Mouse (Mus musculus): ENCODE measurements around the gene Bcor. TPM values are rescaled to one million over a fixed set of nuclear protein-coding genes. Genes with fewer than 3 reads are reported as not detected.
A peak's percentile ranks its signal among the peaks of the same experiment; 100 is the strongest.

Bcor gene
- polyA plus RNA-seq, 1 experiment from 2014 or later, result 24.6 TPM

DNA sequence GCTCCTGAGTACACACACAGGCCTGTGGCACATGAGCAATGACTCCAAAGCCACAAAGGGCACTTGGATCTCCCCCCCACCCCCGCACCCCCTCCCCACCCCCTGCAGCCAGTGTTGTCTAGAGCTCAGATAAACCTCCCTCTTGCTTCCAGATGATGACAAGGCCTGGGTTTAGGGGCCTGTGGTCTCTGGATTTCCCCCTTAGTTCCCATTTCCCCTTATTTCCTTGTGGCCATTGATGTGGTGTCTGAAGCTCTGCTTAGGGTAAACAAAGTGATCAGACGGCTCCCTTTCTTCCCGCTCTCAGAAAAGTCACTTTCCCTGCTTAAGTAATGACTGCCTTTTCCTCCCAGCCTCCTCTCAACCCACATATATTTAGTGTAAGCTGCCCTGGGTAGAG, 35.6 kb downstream of the Bcor start:
- no peak overlapping the region; the same call in 1 of the 2 replicates for H3K27ac ChIP-seq (ENCODE audit: low read depth, low read length)
- H3K27me3 ChIP-seq (ENCODE audit: control insufficient read depth, insufficient read depth, low read length), result peaks cover 38% of the 10 kb centered on the region

DNA sequence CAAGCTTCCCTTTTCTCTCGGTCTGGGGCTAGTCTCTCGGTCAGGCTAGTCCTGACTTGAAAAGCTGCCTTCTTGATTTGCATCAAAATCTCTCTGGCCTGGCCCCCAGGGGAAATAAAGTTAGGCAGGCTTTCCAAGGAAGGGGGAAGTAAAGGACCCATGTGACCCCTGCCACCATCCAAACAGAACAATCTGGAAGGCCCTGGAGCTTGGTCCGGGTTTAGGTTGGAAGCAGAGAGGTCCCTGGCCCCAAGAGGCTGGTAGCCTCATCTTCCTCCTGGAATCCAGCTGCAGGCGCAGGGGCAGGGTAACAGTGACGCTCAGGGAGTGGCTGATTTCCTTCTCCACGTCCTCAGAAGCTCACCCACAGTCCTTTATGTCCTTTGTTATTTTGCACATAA, 36.5 kb downstream of the Bcor start:
- H3K27ac ChIP-seq (ENCODE audit: low read depth, low read length), result peak overlapping the region; percentile 39
- under 1% methylated on average over 6 of the region's 6 CpGs for WGBS

More for the DNA sequence above, 35.6 kb downstream of the Bcor start:
- H3K36me3 ChIP-seq (ENCODE audit: control insufficient read depth, insufficient read depth, low read length), result no peaks in the 10 kb centered on the region
- H3K9me3 ChIP-seq (ENCODE audit: control insufficient read depth, low read length), result no peaks in the 10 kb centered on the region
- ATAC-seq (ENCODE audit: low FRiP score) (no peak), DNase-seq (ENCODE audit: low spot score) (no peak)
- H3K9ac ChIP-seq (ENCODE audit: low read depth, low read length), result no peak overlapping the region
- no peak overlapping the region for H3K4me2 ChIP-seq (replicated peaks; ENCODE audit: low read depth, low read length)
- H3K4me1 ChIP-seq (replicated peaks; ENCODE audit: control insufficient read depth, insufficient read depth, low read length), result peaks cover 6% of the 10 kb centered on the region
- no peak overlapping the region for H3K4me3 ChIP-seq (ENCODE audit: low read depth, low read length)
- WGBS, result 17% methylated on average over 3 of the region's 3 CpGs

DNA sequence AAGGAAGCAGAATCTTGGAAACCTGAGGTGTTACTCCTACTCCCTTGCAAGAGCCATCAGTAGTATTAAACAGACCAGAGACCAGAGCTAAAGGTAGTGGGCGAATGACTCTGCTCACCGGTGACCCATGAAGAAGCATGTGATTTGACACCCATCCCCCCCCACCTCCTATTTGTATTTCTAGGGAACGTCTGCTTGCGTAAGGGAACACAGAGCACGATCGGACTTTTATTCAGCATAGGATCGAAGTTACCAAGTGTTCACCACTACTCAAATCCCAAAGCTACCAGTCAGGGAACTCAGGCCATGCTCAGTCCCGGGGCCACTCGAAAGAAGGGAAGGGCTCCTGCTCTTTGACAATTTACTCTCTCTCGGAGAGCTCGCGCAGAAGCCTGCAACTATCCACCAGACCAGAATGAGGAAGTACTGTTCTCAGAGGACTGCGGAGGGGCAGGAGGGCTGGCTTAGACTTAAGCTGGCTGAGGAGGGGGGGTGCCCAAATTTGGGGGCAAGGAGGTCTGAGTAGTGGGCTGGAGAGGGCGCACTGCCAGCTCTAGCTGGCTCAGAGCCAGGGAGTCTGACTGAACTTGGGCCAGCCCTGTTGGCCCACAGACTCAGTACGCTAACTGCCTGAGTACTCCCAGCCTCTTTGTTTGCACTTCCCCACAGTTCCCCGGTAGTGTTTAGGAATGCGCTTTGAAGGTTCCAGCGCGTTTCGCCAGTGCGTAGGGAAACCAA, 37.4 kb downstream of the Bcor start:
- peak overlapping the region; percentile 11; the same call in 1 of the 2 replicates for H3K9ac ChIP-seq (ENCODE audit: low read depth, low read length)
- ATAC-seq (ENCODE audit: low FRiP score), result peak; percentile 42; the same call in 1 of the 2 replicates
- no peak overlapping the region; the same call in 1 of the 2 replicates for H3K27ac ChIP-seq (ENCODE audit: low read depth, low read length)
- H3K9me3 ChIP-seq (ENCODE audit: control insufficient read depth, low read length), result no peaks in the 10 kb centered on the region
- peaks cover 25% of the 10 kb centered on the region for H3K27me3 ChIP-seq (ENCODE audit: control insufficient read depth, insufficient read depth, low read length)
- H3K4me3 ChIP-seq (ENCODE audit: low read depth, low read length), result no peak overlapping the region
- peak overlapping the region; percentile 21 for H3K4me2 ChIP-seq (replicated peaks; ENCODE audit: low read depth, low read length)
- no peaks in the 10 kb centered on the region for H3K36me3 ChIP-seq (ENCODE audit: control insufficient read depth, insufficient read depth, low read length)
- WGBS, result 9% methylated on average over 20 of the region's 21 CpGs
- peak; percentile 55 for DNase-seq (ENCODE audit: low spot score)
- peaks cover 4% of the 10 kb centered on the region for H3K4me1 ChIP-seq (replicated peaks; ENCODE audit: control insufficient read depth, insufficient read depth, low read length)

More for the DNA sequence above, 36.5 kb downstream of the Bcor start:
- Histone ChIP-seq H3K4me1 (replicated peaks; ENCODE audit: control insufficient read depth, insufficient read depth, low read length) (peaks cover 4% of the 10 kb centered on the region), H3K27me3 (ENCODE audit: control insufficient read depth, insufficient read depth, low read length) (peaks cover 34% of the 10 kb centered on the region), H3K4me2 (replicated peaks; ENCODE audit: low read depth, low read length) (no peak overlapping the region), H3K36me3 (ENCODE audit: control insufficient read depth, insufficient read depth, low read length) (no peaks in the 10 kb centered on the region), H3K9me3 (ENCODE audit: control insufficient read depth, low read length) (no peaks in the 10 kb centered on the region), H3K4me3 (ENCODE audit: low read depth, low read length) (no peak overlapping the region), H3K9ac (ENCODE audit: low read depth, low read length) (no peak overlapping the region)
- DNase-seq (ENCODE audit: low spot score) (peak; percentile 21), ATAC-seq (ENCODE audit: low FRiP score) (no peak)

DNA sequence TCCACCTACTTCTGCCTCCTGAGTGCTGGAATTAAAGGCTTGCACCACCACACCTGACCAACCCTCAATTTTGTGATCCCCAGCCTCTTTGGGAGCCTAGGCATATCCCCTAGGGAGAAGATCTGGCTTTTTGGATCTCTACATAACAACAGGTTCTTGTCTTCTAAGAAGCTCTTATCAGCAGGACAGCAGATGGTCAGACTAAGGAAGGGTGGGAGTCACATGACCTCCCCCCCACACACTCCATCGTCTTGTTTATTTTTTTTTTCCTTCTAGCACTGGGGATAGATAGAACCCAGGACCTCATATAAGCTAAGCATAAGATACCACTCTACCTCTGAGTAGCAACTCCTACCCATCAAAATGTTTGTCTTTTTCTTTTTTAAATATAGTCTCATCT, 40.7 kb downstream of the Bcor start:
- no peak overlapping the region for H3K4me3 ChIP-seq (ENCODE audit: low read depth, low read length)
- H3K27ac ChIP-seq (ENCODE audit: low read depth, low read length), result no peak overlapping the region
- H3K9ac ChIP-seq (ENCODE audit: low read depth, low read length), result no peak overlapping the region
- no peaks in the 10 kb centered on the region for H3K36me3 ChIP-seq (ENCODE audit: control insufficient read depth, insufficient read depth, low read length)
- no peaks in the 10 kb centered on the region for H3K9me3 ChIP-seq (ENCODE audit: control insufficient read depth, low read length)
- 38% methylated on average over 1 of the region's 1 CpGs for WGBS
- ATAC-seq (ENCODE audit: low FRiP score) (no peak), DNase-seq (ENCODE audit: low spot score) (no peak)
- H3K4me1 ChIP-seq (replicated peaks; ENCODE audit: control insufficient read depth, insufficient read depth, low read length), result peaks cover 4% of the 10 kb centered on the region; the same call in 1 of the 2 replicates
- peaks cover 5% of the 10 kb centered on the region for H3K27me3 ChIP-seq (ENCODE audit: control insufficient read depth, insufficient read depth, low read length)
- no peak overlapping the region for H3K4me2 ChIP-seq (replicated peaks; ENCODE audit: low read depth, low read length)

DNA sequence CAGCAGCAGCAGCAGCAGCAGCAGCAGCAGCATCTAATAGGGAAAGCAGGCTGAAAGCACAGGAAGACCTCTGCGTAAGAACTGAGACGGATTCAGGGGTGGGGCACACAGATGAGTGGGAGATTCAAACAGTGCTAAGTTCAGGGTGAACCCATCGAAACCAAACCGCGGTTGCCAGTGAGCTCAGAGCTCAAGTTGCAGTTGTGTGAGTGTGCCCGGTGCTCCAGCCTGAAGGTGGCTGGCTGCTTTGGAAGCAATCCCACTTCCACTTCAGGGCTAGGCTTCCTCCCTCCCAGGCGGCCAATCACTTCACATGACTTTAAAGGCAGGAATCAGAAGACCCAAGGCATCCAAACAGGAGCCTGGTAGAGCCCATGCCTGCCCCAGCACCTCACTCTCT, 44.0 kb downstream of the Bcor start:
- ATAC-seq (ENCODE audit: low FRiP score) (no peak), DNase-seq (ENCODE audit: low spot score) (no peak)
- no peak overlapping the region for H3K4me3 ChIP-seq (ENCODE audit: low read depth, low read length)
- no peaks in the 10 kb centered on the region for H3K9me3 ChIP-seq (ENCODE audit: control insufficient read depth, low read length)
- no peak overlapping the region for H3K4me2 ChIP-seq (replicated peaks; ENCODE audit: low read depth, low read length)
- H3K4me1 ChIP-seq (replicated peaks; ENCODE audit: control insufficient read depth, insufficient read depth, low read length), result no peaks in the 10 kb centered on the region
- H3K27me3 ChIP-seq (ENCODE audit: control insufficient read depth, insufficient read depth, low read length), result no peaks in the 10 kb centered on the region
- WGBS, result 21% methylated on average over 7 of the region's 7 CpGs
- no peaks in the 10 kb centered on the region for H3K36me3 ChIP-seq (ENCODE audit: control insufficient read depth, insufficient read depth, low read length)
- no peak overlapping the region for H3K9ac ChIP-seq (ENCODE audit: low read depth, low read length)
- H3K27ac ChIP-seq (ENCODE audit: low read depth, low read length), result no peak overlapping the region

DNA sequence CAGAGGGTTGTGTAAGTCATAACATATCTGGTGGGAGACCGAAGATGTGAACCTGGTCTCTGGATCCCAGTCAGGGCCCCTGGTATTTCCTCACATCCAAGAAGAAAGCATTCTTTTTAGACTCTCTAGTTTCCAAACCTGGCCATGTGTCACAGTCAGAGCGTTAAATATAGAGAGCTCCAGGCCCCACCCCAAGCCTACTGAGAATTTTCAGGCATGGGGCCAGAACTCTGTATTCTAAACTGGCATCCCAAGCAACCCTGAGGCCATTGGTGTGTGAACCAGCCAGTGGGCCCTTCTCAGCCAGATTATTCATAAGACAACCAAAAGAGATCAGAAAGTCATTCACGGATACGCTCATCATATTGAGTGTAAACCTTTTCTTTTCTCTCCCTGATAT, 48.0 kb downstream of the Bcor start:
- H3K4me2 ChIP-seq (replicated peaks; ENCODE audit: low read depth, low read length), result no peak overlapping the region
- no peak overlapping the region for H3K4me3 ChIP-seq (ENCODE audit: low read depth, low read length)
- H3K9ac ChIP-seq (ENCODE audit: low read depth, low read length), result no peak overlapping the region
- H3K27ac ChIP-seq (ENCODE audit: low read depth, low read length), result no peak overlapping the region
- H3K4me1 ChIP-seq (replicated peaks; ENCODE audit: control insufficient read depth, insufficient read depth, low read length), result no peaks in the 10 kb centered on the region
- 90% methylated on average over 4 of the region's 4 CpGs for WGBS
- DNase-seq (ENCODE audit: low spot score) (no peak), ATAC-seq (ENCODE audit: low FRiP score) (no peak)
- H3K36me3 ChIP-seq (ENCODE audit: control insufficient read depth, insufficient read depth, low read length), result no peaks in the 10 kb centered on the region
- no peaks in the 10 kb centered on the region for H3K27me3 ChIP-seq (ENCODE audit: control insufficient read depth, insufficient read depth, low read length)
- no peaks in the 10 kb centered on the region for H3K9me3 ChIP-seq (ENCODE audit: control insufficient read depth, low read length)

DNA sequence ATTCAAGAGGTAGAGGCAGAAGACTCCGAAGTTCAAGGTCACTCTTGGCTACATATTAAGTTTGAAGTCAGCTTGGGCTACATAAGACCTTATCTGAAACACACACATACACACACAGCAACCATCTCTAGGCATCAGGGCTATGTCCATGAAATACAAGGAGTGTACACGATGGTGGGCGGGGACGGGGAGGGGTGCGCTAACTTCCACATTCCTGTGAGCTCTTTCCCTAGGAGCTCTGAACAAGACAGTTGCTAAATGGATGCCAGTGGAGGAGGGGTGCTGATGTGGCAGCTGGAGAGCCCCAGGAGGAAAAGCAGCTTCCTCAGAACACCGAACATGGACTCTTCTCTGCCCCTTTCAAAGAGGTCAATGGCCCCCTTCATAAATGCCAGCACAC, 49.6 kb downstream of the Bcor start:
- ATAC-seq (ENCODE audit: low FRiP score) (no peak), DNase-seq (ENCODE audit: low spot score) (no peak)
- Histone ChIP-seq H3K36me3 (ENCODE audit: control insufficient read depth, insufficient read depth, low read length) (no peaks in the 10 kb centered on the region), H3K4me2 (replicated peaks; ENCODE audit: low read depth, low read length) (no peak overlapping the region), H3K27ac (ENCODE audit: low read depth, low read length) (no peak overlapping the region), H3K9ac (ENCODE audit: low read depth, low read length) (no peak overlapping the region), H3K27me3 (ENCODE audit: control insufficient read depth, insufficient read depth, low read length) (no peaks in the 10 kb centered on the region), H3K9me3 (ENCODE audit: control insufficient read depth, low read length) (no peaks in the 10 kb centered on the region), H3K4me1 (replicated peaks; ENCODE audit: control insufficient read depth, insufficient read depth, low read length) (no peaks in the 10 kb centered on the region), H3K4me3 (ENCODE audit: low read depth, low read length) (no peak overlapping the region)
- WGBS, result 80% methylated on average over 6 of the region's 6 CpGs

DNA sequence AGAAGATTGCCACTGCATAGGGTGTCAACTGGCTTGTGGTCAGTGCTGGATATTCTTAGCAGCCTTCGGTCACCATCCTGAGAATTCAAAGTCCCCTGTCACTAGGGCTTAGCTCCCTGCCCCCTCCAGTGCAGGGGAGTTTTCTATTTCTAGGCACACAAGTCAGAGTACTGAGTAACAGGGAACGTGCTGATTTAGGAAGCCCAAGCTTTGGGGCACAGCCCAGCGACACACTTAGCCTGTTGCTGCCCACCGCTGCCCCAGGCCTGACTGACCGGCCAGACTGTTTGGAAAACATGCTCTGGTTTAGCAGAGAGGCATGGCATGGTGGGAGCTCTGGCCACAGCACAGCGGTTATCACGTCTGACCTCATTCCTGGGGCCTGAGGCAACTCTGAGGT, 54.8 kb downstream of the Bcor start:
- ATAC-seq (ENCODE audit: low FRiP score) (no peak), DNase-seq (ENCODE audit: low spot score) (no peak)
- no peaks in the 10 kb centered on the region for H3K27me3 ChIP-seq (ENCODE audit: control insufficient read depth, insufficient read depth, low read length)
- no peaks in the 10 kb centered on the region for H3K9me3 ChIP-seq (ENCODE audit: control insufficient read depth, low read length)
- H3K36me3 ChIP-seq (ENCODE audit: control insufficient read depth, insufficient read depth, low read length), result no peaks in the 10 kb centered on the region
- H3K4me1 ChIP-seq (replicated peaks; ENCODE audit: control insufficient read depth, insufficient read depth, low read length), result no peaks in the 10 kb centered on the region
- no peak overlapping the region for H3K4me2 ChIP-seq (replicated peaks; ENCODE audit: low read depth, low read length)
- 82% methylated on average over 7 of the region's 7 CpGs for WGBS
- no peak overlapping the region for H3K4me3 ChIP-seq (ENCODE audit: low read depth, low read length)
- no peak overlapping the region for H3K27ac ChIP-seq (ENCODE audit: low read depth, low read length)
- no peak overlapping the region for H3K9ac ChIP-seq (ENCODE audit: low read depth, low read length)
